Mouse (Mus musculus) small intestine, adult 2 months (tissue): ENCODE data around the gene Cped1. TPM values are rescaled to one million over a fixed set of nuclear protein-coding genes. Genes with fewer than 3 reads are reported as not detected.
A peak's percentile ranks its signal among the peaks of the same experiment; 100 is the strongest.

Source experiments
- H3K27ac ChIP-seq: fragments of 200-500 bp; 2 replicates; pipeline ENCODE4 v1.5.1; 2012; ENCODE audit warnings: low read depth, low read length, control low read depth, inconsistent platforms; ENCODE audit not compliant: insufficient read depth
- H3K27me3 ChIP-seq: fragments of 200-500 bp; 2 replicates; pipeline ENCODE4 v1.6.1; 2012; ENCODE audit warnings: mild to moderate bottlenecking, moderate library complexity, low read length, inconsistent platforms; ENCODE audit not compliant: control insufficient read depth, insufficient read depth
- H3K36me3 ChIP-seq: fragments of 200-500 bp; 2 replicates; pipeline ENCODE4 v1.6.1; 2012; ENCODE audit warnings: mild to moderate bottlenecking, low read length, control low read depth, inconsistent platforms; ENCODE audit not compliant: control insufficient read depth, insufficient read depth
- H3K4me1 ChIP-seq: fragments of 200-500 bp; 2 replicates; pipeline ENCODE4 v1.6.1; 2012; ENCODE audit warnings: low read length, inconsistent platforms, mixed read lengths; ENCODE audit not compliant: control insufficient read depth, insufficient read depth, insufficient read length
- H3K4me3 ChIP-seq: fragments of 200-500 bp; 2 replicates; pipeline ENCODE4 v1.5.1; 2012; ENCODE audit warnings: low read depth, mild to moderate bottlenecking, control low read depth, inconsistent platforms, low read length, moderate library complexity
- CTCF ChIP-seq: fragments of 200-500 bp; IDR thresholded peaks from 2 replicates; pipeline ENCODE4 v1.5.1; 2012; ENCODE audit warnings: low read depth, mild to moderate bottlenecking, control low read depth, inconsistent platforms, low read length, moderate library complexity, mixed read lengths; ENCODE audit not compliant: insufficient replicate concordance, insufficient read length; ENCODE audit errors: extremely low read depth
- POLR2A ChIP-seq: fragments of 200-500 bp; IDR thresholded peaks from 2 replicates; pipeline ENCODE4 v1.6.1; 2012; ENCODE audit warnings: low read depth, mild to moderate bottlenecking, control low read depth, inconsistent platforms, low read length, moderate library complexity
- WGBS: fragments of 180-500 bp; shearing (Covaris S2); methylation state at CpG from one replicate; pipeline ENCODE4 v1.1.7; 2018; 5-methylcytosine and 5-hydroxymethylcytosine counted together
- polyA plus RNA-seq: library from polyadenylated mRNA; depleted of rRNA; stranded (reverse); fragments of >200 nt; gene quantifications from 2 replicates; pipeline ENCODE4 v1.2.3, GENCODE M21; 2012

The Cped1 gene
- polyA plus RNA-seq, 1 experiment: 4.6 TPM

GRCm38 (mm10) chr6:22000086-22000485, 14.4 kb downstream of the Cped1 start:
- 64% methylated on average over 6 of the region's 6 CpGs for WGBS
- H3K4me1 ChIP-seq: peaks cover 17% of the 10 kb centered on the region; the same call in 1 of the 2 replicates
- H3K4me3 ChIP-seq: no peak overlapping the region
- no peak overlapping the region for H3K27ac ChIP-seq
- no peaks in the 10 kb centered on the region for H3K27me3 ChIP-seq
- no peaks in the 10 kb centered on the region for H3K36me3 ChIP-seq
- TF ChIP-seq POLR2A (no peak), CTCF (no peak)

- Histone ChIP-seq H3K4me3 (no peak overlapping the region), H3K4me1 (peaks cover 17% of the 10 kb centered on the region; the same call in 1 of the 2 replicates), H3K27ac (peak overlapping the region; percentile 43; the same call in 1 of the 2 replicates), H3K36me3 (no peaks in the 10 kb centered on the region), H3K27me3 (no peaks in the 10 kb centered on the region)
- 28% methylated on average over 3 of the region's 3 CpGs for WGBS
- no peak for TF ChIP-seq CTCF
- no peak for TF ChIP-seq POLR2A
Measured at GRCm38 (mm10) chr6:22000881-22001280, 15.2 kb downstream of the Cped1 start.

GRCm38 (mm10) chr6:22001284-22001916, 15.7 kb downstream of the Cped1 start:
- Histone ChIP-seq H3K36me3 (no peaks in the 10 kb centered on the region), H3K4me1 (peaks cover 17% of the 10 kb centered on the region; the same call in 1 of the 2 replicates), H3K4me3 (no peak overlapping the region), H3K27me3 (no peaks in the 10 kb centered on the region), H3K27ac (peak overlapping the region; percentile 43; the same call in 1 of the 2 replicates)
- WGBS: 27% methylated on average over 5 of the region's 5 CpGs
- TF ChIP-seq POLR2A (no peak), CTCF (no peak)

GRCm38 (mm10) chr6:22002521-22003199, 16.9 kb downstream of the Cped1 start:
- 59% methylated on average over 17 of the region's 17 CpGs for WGBS

GRCm38 (mm10) chr6:22003200-22003587, 17.5 kb downstream of the Cped1 start:
- 51% methylated on average over 6 of the region's 6 CpGs for WGBS
- H3K36me3 ChIP-seq: no peaks in the 10 kb centered on the region
- no peaks in the 10 kb centered on the region for H3K27me3 ChIP-seq
- no peak for TF ChIP-seq CTCF
- TF ChIP-seq POLR2A: no peak
- peaks cover 14% of the 10 kb centered on the region; the same call in 1 of the 2 replicates for H3K4me1 ChIP-seq
- H3K27ac ChIP-seq: peak overlapping the region; percentile 58
- H3K4me3 ChIP-seq: no peak overlapping the region

More at GRCm38 (mm10) chr6:22002521-22003199, 16.9 kb downstream of the Cped1 start:
- H3K36me3 ChIP-seq: no peaks in the 10 kb centered on the region
- no peak for TF ChIP-seq CTCF
- TF ChIP-seq POLR2A: no peak
- H3K4me3 ChIP-seq: no peak overlapping the region
- H3K27me3 ChIP-seq: no peaks in the 10 kb centered on the region
- peak overlapping the region; percentile 58 for H3K27ac ChIP-seq
- H3K4me1 ChIP-seq: peaks cover 17% of the 10 kb centered on the region; the same call in 1 of the 2 replicates

- TF ChIP-seq POLR2A: no peak
- TF ChIP-seq CTCF: no peak
- no peak overlapping the region; the same call in 1 of the 2 replicates for H3K27ac ChIP-seq
- no peaks in the 10 kb centered on the region for H3K27me3 ChIP-seq
- no peaks in the 10 kb centered on the region for H3K36me3 ChIP-seq
- H3K4me1 ChIP-seq: peaks cover 10% of the 10 kb centered on the region; the same call in 1 of the 2 replicates
- no peak overlapping the region for H3K4me3 ChIP-seq
- WGBS: 85% methylated on average over 10 of the region's 10 CpGs
Measured at GRCm38 (mm10) chr6:22003959-22004543, 18.3 kb downstream of the Cped1 start.

- peaks cover 2% of the 10 kb centered on the region; the same call in 1 of the 2 replicates for H3K4me1 ChIP-seq
- no peaks in the 10 kb centered on the region for H3K27me3 ChIP-seq
- WGBS: 95% methylated on average over 7 of the region's 7 CpGs
- no peak overlapping the region for H3K4me3 ChIP-seq
- no peaks in the 10 kb centered on the region for H3K36me3 ChIP-seq
- TF ChIP-seq CTCF: no peak
- no peak for TF ChIP-seq POLR2A
- H3K27ac ChIP-seq: no peak overlapping the region
Measured at GRCm38 (mm10) chr6:22008346-22008745, 22.6 kb downstream of the Cped1 start.
